ENCODE assay signal across 8 mouse cellular contexts in the genomic region with DNA sequence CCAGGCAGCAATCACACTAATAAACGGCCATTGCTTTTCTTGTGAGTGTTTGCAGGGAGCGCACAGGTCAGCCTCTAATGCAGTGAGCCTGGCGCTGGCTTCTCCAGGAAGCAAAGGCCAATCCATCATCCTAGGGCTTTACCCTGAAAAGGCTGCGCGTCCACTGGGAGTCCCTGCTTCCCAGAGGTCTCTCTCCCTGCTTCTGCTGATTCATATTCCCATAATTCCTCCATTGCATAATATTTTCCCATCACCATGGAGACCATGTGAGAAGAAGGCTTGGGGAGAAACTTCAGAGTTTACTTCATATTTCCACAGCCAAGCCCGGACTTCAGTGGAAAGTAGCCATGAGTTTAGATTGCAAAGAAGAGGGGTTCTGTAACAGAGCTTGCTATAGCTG. TPM values are rescaled to one million over a fixed set of nuclear protein-coding genes. Genes with fewer than 3 reads are reported as not detected.
DNase-seq lines count a peak whose midpoint lies in the region; ATAC-seq and TF ChIP-seq lines count a peak whose summit lies in the region.

No protein-coding gene starts in this region.

- H3K27me3 ChIP-seq in intestine, embryonic 15.5 days (replicated peaks), result no peaks in the 10 kb centered on the region
- no peaks in the 10 kb centered on the region for H3K27me3 ChIP-seq in lung, embryonic 15.5 days
- H3K27me3 ChIP-seq in thymus, adult 2 months (ENCODE audit: control insufficient read depth, insufficient read depth, low read length), result no peaks in the 10 kb centered on the region
- no peaks in the 10 kb centered on the region for H3K27me3 ChIP-seq in forebrain, embryonic 14.5 days (replicated peaks; ENCODE audit: control insufficient read depth, insufficient read depth, low read length)

- 18% methylated on average over 6 of the region's 6 CpGs for WGBS in lung, adult 2 months
- 20% methylated on average over 6 of the region's 6 CpGs for WGBS in intestine, embryonic 15.5 days
- 14% methylated on average over 6 of the region's 6 CpGs for WGBS in lung, embryonic 15.5 days
- WGBS in thymus, adult 2 months, result 65% methylated on average over 6 of the region's 6 CpGs
- WGBS in forebrain, embryonic 14.5 days, result 87% methylated on average over 6 of the region's 6 CpGs

- H3K4me2 ChIP-seq in intestine, embryonic 15.5 days (replicated peaks), result no peak overlapping the region
- H3K4me2 ChIP-seq in lung, embryonic 15.5 days, result no peak overlapping the region
- no peak overlapping the region for H3K4me2 ChIP-seq in forebrain, embryonic 14.5 days (ENCODE audit: low read length)

- DNase-seq in lung, adult 18-20 months, result peak; percentile 52 to 55
- DNase-seq in lung, adult 2 months, result no peak
- peak; percentile 62 for DNase-seq in embryo, embryonic 10.5 days (ENCODE audit: low spot score)
- DNase-seq in MN1 (ENCODE audit: low spot score), result no peak
- no peak for DNase-seq in thymus, adult 2 months
- no peak for DNase-seq in forebrain, embryonic 14.5 days (ENCODE audit: low spot score)

- H3K4me1 ChIP-seq in lung, adult 2 months (ENCODE audit: control insufficient read depth, insufficient read depth, low read length), result peaks cover 7% of the 10 kb centered on the region; the same call in 1 of the 2 replicates
- H3K4me1 ChIP-seq in intestine, embryonic 15.5 days (replicated peaks), result peaks cover 5% of the 10 kb centered on the region; the same call in 1 of the 2 replicates
- H3K4me1 ChIP-seq in lung, embryonic 15.5 days, result peaks cover 22% of the 10 kb centered on the region
- no peaks in the 10 kb centered on the region for H3K4me1 ChIP-seq in thymus, adult 2 months (replicated peaks; ENCODE audit: control insufficient read depth, insufficient read depth, low read length)
- H3K4me1 ChIP-seq in forebrain, embryonic 14.5 days (ENCODE audit: control insufficient read depth, insufficient read depth, low read length), result no peaks in the 10 kb centered on the region

- no peak for TF ChIP-seq POLR2A in lung, adult 2 months (IDR thresholded peaks at IDR 0.05; ENCODE audit: borderline replicate concordance, extremely low read depth, low read depth, low read length)
- TF ChIP-seq POLR2A in thymus, adult 2 months (IDR thresholded peaks at IDR 0.05; ENCODE audit: control insufficient read depth, extremely low read depth, insufficient read depth, low read length, poor library complexity), result no peak

- no peaks in the 10 kb centered on the region for H3K9me3 ChIP-seq in intestine, embryonic 15.5 days
- H3K9me3 ChIP-seq in lung, embryonic 15.5 days, result no peaks in the 10 kb centered on the region
- H3K9me3 ChIP-seq in forebrain, embryonic 14.5 days (replicated peaks; ENCODE audit: control insufficient read depth, low read length), result no peaks in the 10 kb centered on the region

- H3K27ac ChIP-seq in intestine, embryonic 15.5 days, result peak overlapping the region; percentile 64
- peak overlapping the region; percentile 65; the same call in 1 of the 2 replicates for H3K27ac ChIP-seq in lung, embryonic 15.5 days
- H3K27ac ChIP-seq in thymus, adult 2 months (ENCODE audit: control insufficient read depth, insufficient read depth, low read length), result no peak overlapping the region
- H3K27ac ChIP-seq in forebrain, embryonic 14.5 days (ENCODE audit: low read depth, low read length), result no peak overlapping the region

- no peaks in the 10 kb centered on the region for H3K36me3 ChIP-seq in intestine, embryonic 15.5 days
- H3K36me3 ChIP-seq in lung, embryonic 15.5 days, result no peaks in the 10 kb centered on the region
- no peaks in the 10 kb centered on the region for H3K36me3 ChIP-seq in thymus, adult 2 months (ENCODE audit: control insufficient read depth, insufficient read depth, low read length)
- H3K36me3 ChIP-seq in forebrain, embryonic 14.5 days (ENCODE audit: control insufficient read depth, insufficient read depth, low read length), result no peaks in the 10 kb centered on the region

- TF ChIP-seq CTCF in lung, adult 2 months (IDR thresholded peaks at IDR 0.05; ENCODE audit: insufficient read depth, low read length), result no peak
- TF ChIP-seq CTCF in thymus, adult 2 months (IDR thresholded peaks at IDR 0.05; ENCODE audit: borderline replicate concordance, control insufficient read depth, extremely low read depth, insufficient read depth, low read length, poor library complexity), result no peak

- peak; percentile 75 for ATAC-seq in intestine, embryonic 15.5 days
- peak; percentile 67; the same call in 1 of the 2 replicates for ATAC-seq in lung, embryonic 15.5 days (ENCODE audit: borderline replicate concordance, extremely low read depth, low FRiP score, low TSS enrichment)
- no peak for ATAC-seq in forebrain, embryonic 14.5 days

- H3K4me3 ChIP-seq in lung, adult 2 months (replicated peaks; ENCODE audit: extremely low read depth, low read depth, low read length), result no peak overlapping the region
- no peak overlapping the region for H3K4me3 ChIP-seq in intestine, embryonic 15.5 days (replicated peaks)
- no peak overlapping the region for H3K4me3 ChIP-seq in lung, embryonic 15.5 days
- H3K4me3 ChIP-seq in thymus, adult 2 months (ENCODE audit: control insufficient read depth, insufficient read depth, low read length), result no peak overlapping the region
- H3K4me3 ChIP-seq in forebrain, embryonic 14.5 days (ENCODE audit: low read depth, low read length), result no peak overlapping the region

- no peak overlapping the region for H3K9ac ChIP-seq in intestine, embryonic 15.5 days
- no peak overlapping the region for H3K9ac ChIP-seq in lung, embryonic 15.5 days
- H3K9ac ChIP-seq in forebrain, embryonic 14.5 days (ENCODE audit: low read length), result no peak overlapping the region

RNA-seq across cellular contexts. Expression of a gene that starts 33.2 kb away (rescaled TPM):
- polyA plus RNA-seq in lung, adult 2 months (2012; rRNA removed), result 51.5 and 70.6 TPM in 2 replicates
- polyA plus RNA-seq in intestine, embryonic 15.5 days (2015; fragmentation: Nextera tagmentation; extraction: Ambion mirVana), result 63.7 and 67.0 TPM in 2 replicates
- 107 and 117 TPM in 2 replicates for polyA plus RNA-seq in lung, embryonic 15.5 days (2015; fragmentation: Nextera tagmentation; extraction: Ambion mirVana)
- 4.9 and 6.4 TPM in 2 replicates for polyA plus RNA-seq in thymus, adult 2 months (2012; rRNA removed)
- polyA plus RNA-seq in forebrain, embryonic 14.5 days (2014; fragmentation: Nextera tagmentation; extraction: Ambion mirVana), result 52.2 and 57.1 TPM in 2 replicates

Comparison
In these comparisons a context has a peak if more than half of its experiments do, and no peak if none do; other contexts are left out.
1. DNase-seq: peak in lung, adult 18-20 months (2 of 2) and embryo, embryonic 10.5 days (single experiment); none in lung, adult 2 months (single experiment), MN1 (single experiment), thymus, adult 2 months (single experiment) and forebrain, embryonic 14.5 days (single experiment).
2. H3K27ac ChIP-seq: peak in intestine, embryonic 15.5 days (single experiment) and lung, embryonic 15.5 days (single experiment); none in thymus, adult 2 months (single experiment) and forebrain, embryonic 14.5 days (single experiment).